Mouse (Mus musculus): ENCODE measurements around the gene Fggy. TPM values are rescaled to one million over a fixed set of nuclear protein-coding genes. Genes with fewer than 3 reads are reported as not detected.

The Fggy gene
- polyA plus RNA-seq, 1 experiment from 2014 or later: 18.3 TPM

- WGBS: 56% methylated on average over 4 of the region's 4 CpGs
- Histone ChIP-seq H3K4me1 (ENCODE audit: control insufficient read depth, insufficient read depth, low read length) (no peaks in the 10 kb centered on the region), H3K27me3 (ENCODE audit: control insufficient read depth, insufficient read depth, low read length) (no peaks in the 10 kb centered on the region), H3K4me3 (ENCODE audit: low read length) (no peak overlapping the region), H3K9me3 (ENCODE audit: control insufficient read depth, low read length) (no peaks in the 10 kb centered on the region), H3K27ac (ENCODE audit: low read depth, low read length) (peak overlapping the region; percentile 78; the same call in 1 of the 2 replicates), H3K9ac (ENCODE audit: low read depth, low read length) (no peak overlapping the region), H3K36me3 (ENCODE audit: control insufficient read depth, insufficient read depth, low read length) (no peaks in the 10 kb centered on the region), H3K4me2 (replicated peaks; ENCODE audit: low read depth, low read length) (no peak overlapping the region)
- peak; percentile 97 for ATAC-seq (ENCODE audit: low FRiP score, low TSS enrichment)
These were observed 377.2 kb downstream of the Fggy start for GRCm38 (mm10) chr4:95934384-95935035.

GRCm38 (mm10) chr4:95938701-95939100 is 381.4 kb downstream of the Fggy start:
- H3K4me3 ChIP-seq (ENCODE audit: low read length): no peak overlapping the region
- no peak for ATAC-seq (ENCODE audit: low FRiP score, low TSS enrichment)
- H3K27me3 ChIP-seq (ENCODE audit: control insufficient read depth, insufficient read depth, low read length): no peaks in the 10 kb centered on the region
- H3K36me3 ChIP-seq (ENCODE audit: control insufficient read depth, insufficient read depth, low read length): no peaks in the 10 kb centered on the region
- no peak overlapping the region for H3K9ac ChIP-seq (ENCODE audit: low read depth, low read length)
- no peaks in the 10 kb centered on the region for H3K4me1 ChIP-seq (ENCODE audit: control insufficient read depth, insufficient read depth, low read length)
- no peaks in the 10 kb centered on the region for H3K9me3 ChIP-seq (ENCODE audit: control insufficient read depth, low read length)
- 88% methylated on average over 3 of the region's 3 CpGs for WGBS
- no peak overlapping the region for H3K27ac ChIP-seq (ENCODE audit: low read depth, low read length)
- H3K4me2 ChIP-seq (replicated peaks; ENCODE audit: low read depth, low read length): no peak overlapping the region

- Histone ChIP-seq H3K4me2 (replicated peaks; ENCODE audit: low read depth, low read length) (no peak overlapping the region), H3K27ac (ENCODE audit: low read depth, low read length) (no peak overlapping the region), H3K9me3 (ENCODE audit: control insufficient read depth, low read length) (no peaks in the 10 kb centered on the region), H3K4me3 (ENCODE audit: low read length) (no peak overlapping the region), H3K9ac (ENCODE audit: low read depth, low read length) (no peak overlapping the region), H3K27me3 (ENCODE audit: control insufficient read depth, insufficient read depth, low read length) (no peaks in the 10 kb centered on the region), H3K36me3 (ENCODE audit: control insufficient read depth, insufficient read depth, low read length) (no peaks in the 10 kb centered on the region), H3K4me1 (ENCODE audit: control insufficient read depth, insufficient read depth, low read length) (no peaks in the 10 kb centered on the region)
- ATAC-seq (ENCODE audit: low FRiP score, low TSS enrichment): no peak
- WGBS: 76% methylated on average over 1 of the region's 1 CpGs
These were observed 390.6 kb downstream of the Fggy start for GRCm38 (mm10) chr4:95947896-95948295.

DNA sequence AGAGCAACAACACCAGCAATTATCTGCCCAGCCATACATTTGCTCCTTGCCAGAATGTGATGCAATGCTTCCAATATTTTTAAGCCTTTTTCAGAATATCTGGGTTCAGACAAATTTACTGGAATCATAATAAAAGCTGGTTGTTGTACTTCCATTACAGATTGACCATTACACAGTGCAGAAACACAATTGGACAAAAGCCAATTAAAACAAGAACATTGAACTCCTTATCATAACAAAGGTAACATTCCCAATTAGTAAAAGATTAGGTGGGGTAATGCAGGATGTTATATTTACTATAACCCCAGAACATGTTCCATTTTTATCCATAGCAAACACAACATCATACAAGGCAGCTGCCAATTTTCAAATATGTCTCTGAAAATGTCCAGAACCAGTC is 396.0 kb downstream of the Fggy start:
- Histone ChIP-seq H3K4me3 (ENCODE audit: low read length) (no peak overlapping the region), H3K4me1 (ENCODE audit: control insufficient read depth, insufficient read depth, low read length) (no peaks in the 10 kb centered on the region), H3K27ac (ENCODE audit: low read depth, low read length) (no peak overlapping the region), H3K36me3 (ENCODE audit: control insufficient read depth, insufficient read depth, low read length) (no peaks in the 10 kb centered on the region), H3K4me2 (replicated peaks; ENCODE audit: low read depth, low read length) (no peak overlapping the region), H3K9me3 (ENCODE audit: control insufficient read depth, low read length) (no peaks in the 10 kb centered on the region), H3K27me3 (ENCODE audit: control insufficient read depth, insufficient read depth, low read length) (no peaks in the 10 kb centered on the region), H3K9ac (ENCODE audit: low read depth, low read length) (no peak overlapping the region)
- no peak for ATAC-seq (ENCODE audit: low FRiP score, low TSS enrichment)

GRCm38 (mm10) chr4:95966928-95967724 is 409.8 kb downstream of the Fggy start, which contains the start of gene Hook1:
Gene Hook1, plus strand, starts transcription at chr4:95967240.
- Histone ChIP-seq H3K27ac (ENCODE audit: low read depth, low read length) (peak within 1 kb of the TSS; percentile 62; the same call in 1 of the 2 replicates), H3K4me2 (replicated peaks; ENCODE audit: low read depth, low read length) (peak within 1 kb of the TSS; percentile 69), H3K36me3 (ENCODE audit: control insufficient read depth, insufficient read depth, low read length) (no peaks in the 10 kb centered on the region), H3K4me1 (ENCODE audit: control insufficient read depth, insufficient read depth, low read length) (no peaks in the 10 kb centered on the region), H3K27me3 (ENCODE audit: control insufficient read depth, insufficient read depth, low read length) (no peaks in the 10 kb centered on the region; the same call in 1 of the 2 replicates), H3K4me3 (ENCODE audit: low read length) (peak within 1 kb of the TSS; percentile 65), H3K9me3 (ENCODE audit: control insufficient read depth, low read length) (no peaks in the 10 kb centered on the region), H3K9ac (ENCODE audit: low read depth, low read length) (peak within 1 kb of the TSS; percentile 74)
- under 1% methylated on average over 74 of the region's 82 CpGs for WGBS
- peak; percentile 100 for ATAC-seq (ENCODE audit: low FRiP score, low TSS enrichment)
